Mouse (Mus musculus) limb, embryonic 11.5 days (tissue): ENCODE measurements around the gene Atp10a. TPM values are rescaled to one million over a fixed set of nuclear protein-coding genes. Genes with fewer than 3 reads are reported as not detected.
A peak's percentile ranks its signal among the peaks of the same experiment; 100 is the strongest.

Source experiments
- ATAC-seq: fragments of 200-750 bp; cut with Nextera tagmentation; 2 replicates; pipeline ENCODE4 v1.8.0; 2017; ENCODE audit warnings: low read depth; ENCODE audit not compliant: insufficient number of reproducible peaks, low FRiP score, low TSS enrichment
- DNase-seq: peaks from one replicate; pipeline ENCODE4 v3.0.0-alpha.2; 2015; ENCODE audit warnings: low spot score
- H3K27ac ChIP-seq: fragments of 300-500 bp; sonication (generic); replicated peaks from 2 replicates; pipeline ENCODE4 v1.5.1; 2014; ENCODE audit warnings: low read depth, mild to moderate bottlenecking, low read length
- H3K27me3 ChIP-seq: fragments of 300-500 bp; sonication (generic); 2 replicates; pipeline ENCODE4 v1.6.1; 2014; ENCODE audit warnings: mild to moderate bottlenecking, low read length, mixed read lengths; ENCODE audit not compliant: control insufficient read depth, insufficient read depth
- H3K36me3 ChIP-seq: fragments of 300-500 bp; sonication (generic); 2 replicates; pipeline ENCODE4 v1.6.1; 2014; ENCODE audit warnings: mild to moderate bottlenecking, low read length, moderate library complexity, mixed read lengths; ENCODE audit not compliant: control insufficient read depth, insufficient read depth
- H3K4me1 ChIP-seq: fragments of 300-500 bp; sonication (generic); 2 replicates; pipeline ENCODE4 v1.6.1; 2014; ENCODE audit warnings: low read length, mixed read lengths; ENCODE audit not compliant: control insufficient read depth, insufficient read depth
- H3K4me2 ChIP-seq: fragments of 300-500 bp; sonication (generic); 2 replicates; pipeline ENCODE4 v1.6.1; 2014; ENCODE audit warnings: low read depth, mild to moderate bottlenecking, moderate library complexity; ENCODE audit not compliant: severe bottlenecking
- H3K4me3 ChIP-seq: fragments of 300-500 bp; sonication (generic); 2 replicates; pipeline ENCODE4 v1.5.1; 2014; ENCODE audit warnings: low read depth, low read length
- H3K9ac ChIP-seq: fragments of 300-500 bp; sonication (generic); 2 replicates; pipeline ENCODE4 v1.6.1; 2014; ENCODE audit warnings: mild to moderate bottlenecking, low read length
- H3K9me3 ChIP-seq: fragments of 300-500 bp; sonication (generic); 2 replicates; pipeline ENCODE4 v1.6.1; 2016; ENCODE audit warnings: low read length; ENCODE audit not compliant: control insufficient read depth
- WGBS: fragments of 180-500 bp; shearing (Covaris S2); extraction: QIAGEN DNeasy Blood & Tissue Kit; methylation state at CpG from one replicate; pipeline ENCODE4 v1.1.7; 2014; 5-methylcytosine and 5-hydroxymethylcytosine counted together
- polyA plus RNA-seq: library from polyadenylated mRNA; unstranded; fragments of >200 nt; fragmentation: Nextera tagmentation; extraction: Ambion mirVana; gene quantifications from 2 replicates; pipeline ENCODE4 v1.2.1, GENCODE M21; 2014

The Atp10a gene
- polyA plus RNA-seq, 1 experiment from 2014 or later: 1.3 TPM

GRCm38 (mm10) chr7:58767257-58767656 is 111.3 kb downstream of the Atp10a start:
- Histone ChIP-seq H3K36me3 (no peaks in the 10 kb centered on the region), H3K4me3 (no peak overlapping the region), H3K27ac (no peak overlapping the region), H3K9me3 (no peaks in the 10 kb centered on the region), H3K4me2 (no peak overlapping the region), H3K9ac (no peak overlapping the region), H3K27me3 (no peaks in the 10 kb centered on the region), H3K4me1 (no peaks in the 10 kb centered on the region)
- WGBS: 83% methylated on average over 6 of the region's 6 CpGs
- DNase-seq (no peak), ATAC-seq (no peak)

DNA sequence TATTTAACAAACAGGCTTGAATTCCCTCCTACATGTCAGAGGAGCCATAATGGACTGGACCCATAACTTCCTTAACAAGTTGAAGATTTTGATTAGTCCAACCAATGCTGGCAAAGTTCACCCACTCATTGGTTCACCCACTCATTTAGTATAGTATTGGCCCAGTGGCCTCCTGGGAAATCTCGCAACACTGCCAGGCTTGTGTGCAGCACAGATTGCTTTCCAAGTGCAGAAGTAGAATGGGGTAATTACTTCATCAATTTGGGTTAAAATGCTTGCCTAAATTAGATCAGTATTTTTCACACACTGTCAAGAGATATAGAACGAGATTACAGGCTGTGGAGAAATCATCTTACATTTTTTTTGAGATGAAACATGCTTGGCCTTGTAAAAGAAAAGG is 112.3 kb downstream of the Atp10a start:
- Histone ChIP-seq H3K4me3 (no peak overlapping the region), H3K27me3 (no peaks in the 10 kb centered on the region), H3K9ac (no peak overlapping the region), H3K4me1 (no peaks in the 10 kb centered on the region), H3K36me3 (no peaks in the 10 kb centered on the region), H3K27ac (no peak overlapping the region), H3K9me3 (no peaks in the 10 kb centered on the region), H3K4me2 (no peak overlapping the region)
- ATAC-seq (no peak), DNase-seq (no peak)
- 82% methylated on average over 2 of the region's 2 CpGs for WGBS

DNA sequence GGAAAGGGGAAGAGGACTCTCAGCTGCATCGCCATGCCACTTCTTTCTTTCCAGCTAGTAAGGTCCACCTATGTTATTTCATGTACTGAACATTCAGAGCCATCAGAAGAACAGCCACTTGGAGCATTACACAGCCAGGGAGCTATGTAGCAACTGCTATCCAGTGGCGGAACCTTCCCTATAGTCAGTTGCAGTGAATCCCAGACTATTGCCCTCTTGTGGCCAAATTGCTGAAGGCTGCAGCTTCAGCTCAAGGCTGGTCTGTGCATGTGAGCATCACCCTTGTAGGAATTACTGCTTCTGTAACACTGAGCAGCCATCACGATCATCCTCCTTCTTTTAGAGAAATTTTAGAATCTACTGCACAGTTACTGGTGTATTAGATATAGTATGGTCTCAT is 114.3 kb downstream of the Atp10a start:
- H3K9me3 ChIP-seq: no peaks in the 10 kb centered on the region
- no peaks in the 10 kb centered on the region for H3K4me1 ChIP-seq
- WGBS: 69% methylated on average over 3 of the region's 3 CpGs
- H3K4me2 ChIP-seq: no peak overlapping the region
- H3K36me3 ChIP-seq: no peaks in the 10 kb centered on the region
- no peak overlapping the region for H3K9ac ChIP-seq
- no peak for ATAC-seq
- H3K27ac ChIP-seq: no peak overlapping the region
- H3K4me3 ChIP-seq: no peak overlapping the region
- H3K27me3 ChIP-seq: no peaks in the 10 kb centered on the region
- peak; percentile 38 for DNase-seq

DNA sequence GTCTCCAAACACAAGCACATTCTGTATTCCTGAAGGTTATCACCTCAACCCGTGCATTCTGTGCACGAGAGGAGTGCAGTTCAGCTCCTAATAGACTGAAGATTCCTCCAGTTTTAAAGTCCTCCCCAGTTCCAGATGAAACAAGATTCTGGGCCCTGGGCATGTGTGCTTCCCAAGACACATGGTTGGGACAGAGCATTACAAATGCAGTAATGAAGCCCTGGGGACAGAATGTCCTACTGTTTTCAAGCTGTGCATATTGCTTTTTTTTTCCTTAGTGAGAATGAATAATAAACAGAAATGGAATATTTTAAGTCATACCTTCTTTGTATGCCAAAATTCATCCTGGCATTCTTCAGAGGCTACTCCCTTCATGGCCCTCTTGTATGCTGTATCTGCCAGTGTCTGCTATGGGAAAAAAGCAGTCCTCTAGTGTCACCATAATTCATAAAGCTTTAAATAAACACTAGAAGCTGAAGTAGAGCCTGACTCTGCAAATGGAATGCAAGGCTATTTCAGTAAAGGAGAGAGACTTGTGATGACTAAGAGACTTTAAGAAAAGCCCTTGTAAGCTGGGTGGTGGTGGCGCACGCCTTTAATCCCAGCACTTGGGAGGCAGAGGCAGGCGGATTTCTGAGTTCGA is 116.2 kb downstream of the Atp10a start:
- Histone ChIP-seq H3K27me3 (no peaks in the 10 kb centered on the region), H3K9ac (no peak overlapping the region), H3K4me3 (no peak overlapping the region), H3K27ac (no peak overlapping the region), H3K4me2 (no peak overlapping the region), H3K9me3 (no peaks in the 10 kb centered on the region), H3K4me1 (no peaks in the 10 kb centered on the region), H3K36me3 (no peaks in the 10 kb centered on the region)
- DNase-seq (no peak), ATAC-seq (no peak)
- 88% methylated on average over 6 of the region's 6 CpGs for WGBS

DNA sequence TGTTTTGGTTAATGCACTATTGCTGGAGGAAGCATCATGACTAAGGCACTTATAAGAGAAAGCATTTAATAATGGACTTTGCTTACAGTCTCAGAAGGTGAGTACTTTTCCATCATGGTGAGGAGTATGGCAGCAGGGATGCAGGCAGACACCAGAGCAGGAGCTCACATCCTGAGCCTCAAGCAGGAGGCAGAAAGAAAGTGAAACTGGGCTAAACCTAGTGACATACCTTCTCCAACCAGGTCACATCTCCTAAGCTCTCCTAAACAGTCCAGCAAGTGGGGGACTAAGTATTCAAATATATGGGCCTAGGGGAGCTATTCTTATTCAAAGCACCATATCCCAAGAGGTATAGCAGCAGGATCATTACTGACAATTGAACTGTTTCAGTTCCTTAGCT is 123.2 kb downstream of the Atp10a start:
- Histone ChIP-seq H3K4me3 (no peak overlapping the region), H3K27me3 (no peaks in the 10 kb centered on the region), H3K4me2 (no peak overlapping the region), H3K36me3 (no peaks in the 10 kb centered on the region), H3K27ac (no peak overlapping the region), H3K9me3 (no peaks in the 10 kb centered on the region), H3K4me1 (no peaks in the 10 kb centered on the region), H3K9ac (no peak overlapping the region)
- ATAC-seq (no peak), DNase-seq (no peak)

- no peaks in the 10 kb centered on the region for H3K9me3 ChIP-seq
- ATAC-seq (no peak), DNase-seq (no peak)
- no peaks in the 10 kb centered on the region for H3K27me3 ChIP-seq
- no peaks in the 10 kb centered on the region for H3K36me3 ChIP-seq
- no peak overlapping the region for H3K27ac ChIP-seq
- WGBS: 84% methylated on average over 4 of the region's 4 CpGs
- no peak overlapping the region for H3K9ac ChIP-seq
- no peak overlapping the region for H3K4me2 ChIP-seq
- no peak overlapping the region for H3K4me3 ChIP-seq
- no peaks in the 10 kb centered on the region for H3K4me1 ChIP-seq
These were observed 131.0 kb downstream of the Atp10a start for GRCm38 (mm10) chr7:58786986-58787385.

DNA sequence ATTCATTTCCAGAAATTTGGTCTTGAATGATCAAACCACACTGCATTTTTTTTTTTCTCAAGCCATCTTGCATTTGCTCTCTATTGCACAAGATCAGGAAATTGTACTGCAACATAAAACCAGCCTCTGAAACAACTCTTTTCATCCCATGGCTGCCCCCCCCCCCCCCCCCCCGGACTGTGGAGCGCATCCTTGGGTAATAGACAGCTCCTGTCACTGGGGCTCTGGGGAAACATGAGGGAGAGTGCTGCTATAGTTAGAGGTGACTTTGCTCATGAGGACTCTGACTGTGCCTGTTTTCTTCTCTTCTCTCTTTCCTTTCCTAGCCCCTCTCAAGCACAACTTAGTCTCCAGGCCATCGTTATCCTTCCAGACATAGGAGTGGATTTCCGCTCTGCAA is 131.6 kb downstream of the Atp10a start:
- H3K4me3 ChIP-seq: no peak overlapping the region

GRCm38 (mm10) chr7:58788424-58789261 is 132.7 kb downstream of the Atp10a start:
- 66% methylated on average over 7 of the region's 7 CpGs for WGBS
- ATAC-seq: no peak

More for the DNA sequence above, 131.6 kb downstream of the Atp10a start:
- Histone ChIP-seq H3K4me1 (no peaks in the 10 kb centered on the region), H3K9ac (no peak overlapping the region), H3K27ac (no peak overlapping the region), H3K9me3 (no peaks in the 10 kb centered on the region), H3K27me3 (no peaks in the 10 kb centered on the region), H3K36me3 (no peaks in the 10 kb centered on the region), H3K4me2 (no peak overlapping the region)
- 90% methylated on average over 2 of the region's 4 CpGs for WGBS
- DNase-seq (no peak), ATAC-seq (no peak)

More at GRCm38 (mm10) chr7:58788424-58789261, 132.7 kb downstream of the Atp10a start:
- Histone ChIP-seq H3K4me1 (no peaks in the 10 kb centered on the region), H3K36me3 (no peaks in the 10 kb centered on the region), H3K4me3 (no peak overlapping the region), H3K9ac (no peak overlapping the region), H3K9me3 (no peaks in the 10 kb centered on the region), H3K4me2 (no peak overlapping the region), H3K27ac (no peak overlapping the region), H3K27me3 (no peaks in the 10 kb centered on the region)
- DNase-seq: no peak
